Mouse (Mus musculus) v-Abl transformed pro-B cells (cell line): Measurements from ENCODE around the gene Ckap4.
"Not testable (repeated sequence)": the region's sequence is repeated elsewhere in the genome, so short reads cannot be mapped to it uniquely, and the experiment has no call there.

Source experiments
- in situ Hi-C, 2 experiments: fragments of 400-800 bp; cut with MboI; formaldehyde crosslinking; loops; one replicate each; pipeline ENCODE4 v1.15.1; 2025; ENCODE audit not compliant: unreplicated experiment in 2 of 2

Ckap4 gene

GRCm38 (mm10) chr10:84514038-84514578 lies 19.8 kb downstream of the Ckap4 start:
- in situ Hi-C loops, result loop anchor here (5.0 to 25.0 kb wide), 5 partner anchors 57 to 697 kb away; partner anchors contain the start of gene Polr3b (in 1 of the 2)

DNA sequence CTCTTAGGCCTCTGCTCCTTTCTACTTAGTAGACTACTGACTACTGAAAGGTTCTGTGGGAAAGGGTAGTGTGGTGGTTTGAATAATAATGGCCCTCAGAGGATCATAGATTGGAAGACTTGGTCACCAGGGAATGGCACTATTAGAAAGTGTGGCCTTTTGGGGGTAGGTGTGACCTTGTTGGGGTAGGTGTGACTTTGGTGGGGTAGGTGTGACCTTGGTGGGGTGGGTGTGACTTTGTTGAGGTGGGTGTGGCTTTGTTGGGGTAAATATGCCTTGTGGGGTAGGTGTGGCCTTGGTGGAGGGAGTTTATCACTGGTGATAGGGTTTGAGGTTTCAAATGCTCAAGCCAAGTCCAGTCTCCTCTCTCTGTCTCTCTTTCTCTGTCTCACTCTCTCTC lies 21.1 kb downstream of the Ckap4 start:
- in situ Hi-C loops, result loop anchor here (5.0 to 25.0 kb wide), 5 partner anchors 55 to 695 kb away; partner anchors contain the start of gene Polr3b (in 1 of the 2)

GRCm38 (mm10) chr10:84508603-84509002 lies 25.3 kb downstream of the Ckap4 start:
- in situ Hi-C loops, result loop anchor here in 1 of 2 experiments (25.0 kb wide), 1 partner anchor 104 kb away; the partner anchor contains the start of gene Polr3b

- in situ Hi-C loops, result no loop called here
Observed at GRCm38 (mm10) chr10:84498867-84499266, 35.0 kb downstream of the Ckap4 start.

- in situ Hi-C loops, result no loop called here
Observed at GRCm38 (mm10) chr10:84496805-84497204, 37.1 kb downstream of the Ckap4 start.

DNA sequence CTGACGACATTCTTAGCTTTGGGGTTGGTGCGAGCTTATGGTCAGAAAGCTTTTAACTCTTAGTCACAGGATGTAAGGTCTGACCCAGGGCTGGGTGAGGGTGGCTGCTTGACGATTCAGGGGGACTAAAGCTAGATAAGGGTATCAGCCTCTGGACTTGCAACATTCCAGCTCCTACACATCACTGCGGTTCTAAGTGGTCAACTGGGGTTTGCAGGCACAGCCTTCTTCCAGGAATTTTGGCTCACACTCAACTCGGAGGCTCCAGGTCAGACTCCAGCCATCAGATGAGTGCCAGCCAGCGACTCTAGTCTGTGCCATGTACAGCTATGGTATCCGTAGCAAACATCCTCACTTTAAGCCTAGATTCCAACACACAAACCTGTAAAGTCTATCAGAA lies 39.4 kb downstream of the Ckap4 start:
- in situ Hi-C loops, result no loop called here

- in situ Hi-C loops, result no loop called here
Observed at GRCm38 (mm10) chr10:84490115-84490514, 43.7 kb downstream of the Ckap4 start.

DNA sequence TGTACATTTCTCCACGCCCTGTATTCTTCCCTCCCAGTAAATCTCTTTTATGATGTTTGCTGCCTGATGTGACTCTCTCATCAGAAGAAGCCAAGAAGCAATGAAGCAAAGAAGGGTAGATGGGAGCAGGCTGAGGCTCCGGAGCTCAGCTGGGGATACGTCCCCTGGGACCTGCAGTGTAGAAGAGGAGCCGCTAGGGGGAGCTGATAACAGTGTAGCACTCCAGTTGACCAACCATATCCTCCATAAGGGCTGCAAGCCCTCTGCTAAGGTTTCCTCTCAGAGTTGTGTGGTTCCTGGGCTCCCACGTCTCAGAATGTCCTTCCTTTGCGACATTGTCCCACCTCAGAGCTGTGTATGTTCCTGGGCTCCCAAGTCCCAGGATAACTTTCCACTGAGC lies 45.5 kb downstream of the Ckap4 start:
- in situ Hi-C loops, result no loop called here

DNA sequence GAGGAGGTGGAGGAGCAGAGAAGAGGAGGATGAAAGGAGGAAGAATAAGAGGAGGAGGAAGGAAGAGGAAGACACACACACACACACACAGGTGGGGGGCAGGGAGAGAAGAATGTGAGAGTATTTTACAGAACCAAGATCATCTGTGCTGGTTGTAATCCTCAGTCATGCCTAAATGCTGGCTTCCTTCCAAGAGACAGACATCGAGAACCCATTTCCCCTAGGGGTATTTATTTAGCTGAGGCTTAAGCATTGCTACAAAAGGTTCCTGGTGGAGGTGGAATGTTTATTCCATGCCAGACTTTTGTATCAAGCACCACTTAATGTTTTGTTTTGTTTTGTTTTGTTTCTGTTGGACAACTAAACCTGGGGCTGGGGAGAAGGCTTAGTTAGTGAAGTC lies 49.2 kb downstream of the Ckap4 start:
- in situ Hi-C loops, result no loop called here

- in situ Hi-C loops, result no loop called here
Observed at GRCm38 (mm10) chr10:84483553-84483952, 50.3 kb downstream of the Ckap4 start.

DNA sequence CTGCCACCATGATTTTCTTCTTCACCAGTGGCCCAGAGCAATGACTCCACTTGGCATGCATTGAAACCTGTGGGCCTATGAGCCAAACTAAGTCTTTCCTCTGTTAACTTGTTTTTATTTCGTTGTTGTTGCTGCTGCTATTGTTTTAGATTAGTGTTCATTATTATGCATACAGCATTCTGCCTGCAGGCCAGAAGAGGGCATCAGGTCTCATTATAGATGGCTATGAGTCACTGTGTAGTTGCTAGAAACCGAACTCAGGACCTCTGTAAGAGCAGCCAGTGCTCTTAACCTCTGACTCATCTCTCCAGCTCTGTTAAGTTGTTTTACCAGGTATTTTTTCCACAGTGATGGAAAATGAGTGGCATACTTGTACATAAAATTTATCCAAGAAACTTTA lies 50.8 kb downstream of the Ckap4 start:
- in situ Hi-C loops, result no loop called here

GRCm38 (mm10) chr10:84482418-84482817 lies 51.4 kb downstream of the Ckap4 start:
- in situ Hi-C loops, result not testable (repeated sequence)

- in situ Hi-C loops, result no loop called here
Observed at GRCm38 (mm10) chr10:84481327-84481671, 52.6 kb downstream of the Ckap4 start.

- in situ Hi-C loops, result no loop called here
Observed at GRCm38 (mm10) chr10:84480667-84481326, 53.1 kb downstream of the Ckap4 start.

GRCm38 (mm10) chr10:84480146-84480545 lies 53.7 kb downstream of the Ckap4 start:
- in situ Hi-C loops, result no loop called here

DNA sequence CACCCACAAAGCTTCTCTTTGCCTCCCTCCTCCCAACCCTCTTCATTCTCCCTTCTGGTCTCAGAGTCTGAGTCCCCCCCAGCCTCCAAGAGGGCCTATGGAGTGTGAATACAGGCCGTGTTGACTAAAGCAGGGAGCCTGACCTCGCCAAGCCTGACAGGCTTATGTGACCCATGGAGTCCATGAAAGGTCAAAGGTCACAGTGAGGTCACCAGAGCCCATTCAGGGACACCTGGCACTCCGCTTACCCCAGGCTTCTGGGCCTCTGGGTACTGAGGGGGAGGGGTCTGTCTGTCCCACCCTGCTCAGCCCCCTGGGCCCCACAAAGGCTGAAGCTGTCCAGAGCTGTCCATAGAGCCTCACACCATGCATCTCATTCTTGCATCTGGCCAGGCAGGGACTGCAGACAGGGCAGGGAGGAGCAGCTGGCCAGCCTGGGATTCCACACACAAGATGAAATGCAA lies 56.2 kb downstream of the Ckap4 start:
- in situ Hi-C loops, result no loop called here

DNA sequence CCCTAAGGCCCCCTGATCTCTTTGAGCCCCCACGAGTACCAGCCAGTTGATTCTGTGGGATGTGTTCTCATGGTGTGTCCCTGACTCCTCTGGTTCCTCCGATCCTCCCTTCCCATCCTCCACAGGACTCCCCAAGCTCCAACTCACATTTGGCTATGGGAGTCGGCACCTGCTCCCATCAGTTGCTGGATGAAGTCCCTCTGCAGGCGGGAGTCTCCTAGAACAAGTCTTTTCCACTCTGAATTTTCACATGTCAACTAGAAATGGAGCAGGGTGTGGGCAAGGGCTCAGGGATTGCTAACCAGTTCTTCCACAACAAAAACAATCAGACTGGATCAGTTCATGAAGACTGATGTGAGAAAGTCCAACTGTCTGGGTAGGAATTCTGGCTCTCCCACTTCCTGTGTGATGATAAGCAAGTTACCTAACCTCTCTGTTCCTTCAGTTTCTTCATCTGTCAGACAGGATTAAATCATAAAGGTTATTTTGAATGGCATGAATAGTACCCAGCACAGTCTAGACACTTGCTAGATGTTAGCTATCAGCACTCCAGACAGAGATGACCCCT lies 56.7 kb downstream of the Ckap4 start:
- in situ Hi-C loops, result no loop called here
